Mouse (Mus musculus): Measurements from ENCODE around the gene Suco.

GRCm38 (mm10) chr1:161902692-161903452, 26.4 kb upstream of the Suco start:
- TF ChIP-seq CTCF (IDR thresholded peaks at IDR 0.05; ENCODE audit: low read depth) (no peak), EP300 (IDR thresholded peaks at IDR 0.05; ENCODE audit: low read depth) (no peak)
